Mouse (Mus musculus) cerebellum, postnatal 14 days (tissue): ENCODE data around the gene Tstd2.

Experiments
- DNase-seq, 2 experiments: peaks; one replicate each; pipeline ENCODE4 v3.0.0; 2021; ENCODE audit warnings: mixed read lengths in 2 of 2

The Tstd2 gene

GRCm38 (mm10) chr4:46080261-46080660, 58.2 kb downstream of the Tstd2 start:
- no peak for DNase-seq

DNA sequence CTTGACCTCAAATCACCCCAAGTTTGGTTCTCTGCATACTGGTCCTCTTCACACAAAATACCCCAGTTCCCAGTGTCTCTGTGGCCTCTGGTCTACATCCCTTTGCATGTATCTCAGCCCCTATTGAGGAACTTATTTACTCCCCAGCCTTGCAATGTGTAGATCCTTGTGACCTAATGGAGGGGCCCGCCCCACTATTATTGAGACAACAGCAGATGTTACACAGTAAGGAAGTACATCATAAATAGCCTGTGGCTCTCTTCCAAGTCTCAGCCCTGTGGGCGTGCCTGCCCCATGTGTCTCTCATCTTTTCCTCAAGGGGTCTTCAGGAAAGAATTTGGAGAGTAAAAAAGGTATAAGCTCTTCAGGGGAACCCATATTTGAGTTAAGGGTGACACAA, 61.6 kb downstream of the Tstd2 start:
- DNase-seq, result no peak

GRCm38 (mm10) chr4:46075664-46076063, 62.8 kb downstream of the Tstd2 start:
- no peak for DNase-seq

DNA sequence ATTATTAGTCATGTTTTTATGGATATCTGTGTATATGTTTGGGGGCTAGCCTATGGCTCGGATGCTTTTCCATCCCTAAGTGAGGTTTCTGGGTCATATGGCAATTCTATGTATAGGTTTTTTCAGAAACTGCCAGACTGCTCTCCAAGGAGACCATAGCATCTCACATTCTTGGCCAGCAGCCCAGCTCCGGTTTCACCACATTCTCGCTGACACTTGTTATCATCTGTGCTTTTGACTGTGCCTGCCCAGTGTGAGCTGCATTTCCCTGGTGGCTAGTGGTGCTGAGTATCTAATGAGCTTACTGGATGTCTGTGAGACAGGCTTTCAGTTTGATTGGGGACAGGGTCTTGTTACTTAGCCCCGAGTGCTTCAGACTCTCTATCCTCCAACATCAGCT, 64.8 kb downstream of the Tstd2 start:
- DNase-seq, result peak; percentile 75 to 76

- DNase-seq, result peak; percentile 61 to 74
These were observed 65.9 kb downstream of the Tstd2 start for GRCm38 (mm10) chr4:46072631-46073030.

GRCm38 (mm10) chr4:46069851-46070482, 68.5 kb downstream of the Tstd2 start:
- DNase-seq, result peak; percentile 43 to 55

- DNase-seq, result peak in 1 of 2 experiments; percentile 52
These were observed 69.9 kb downstream of the Tstd2 start for GRCm38 (mm10) chr4:46068573-46068972.

DNA sequence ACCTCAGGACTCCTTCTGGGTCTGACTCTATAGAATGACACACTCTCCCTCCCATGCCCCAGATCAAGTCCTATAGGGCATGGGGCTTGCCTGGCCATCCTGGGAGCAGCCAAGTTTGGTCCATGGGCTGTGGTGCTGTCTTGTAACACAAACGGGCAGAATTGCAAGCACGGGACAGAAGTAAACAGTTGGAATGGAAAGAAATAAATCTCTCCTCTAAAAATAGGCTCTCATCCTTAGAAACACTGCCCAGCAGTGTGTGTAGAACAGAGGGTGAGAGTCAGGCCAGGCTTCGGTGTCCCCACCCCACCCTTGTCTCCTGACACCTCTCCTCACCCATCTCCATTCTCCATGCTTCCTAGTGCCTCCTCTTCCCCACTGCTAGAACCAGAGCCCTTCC, 70.4 kb downstream of the Tstd2 start:
- no peak for DNase-seq

GRCm38 (mm10) chr4:46065695-46066340, 72.7 kb downstream of the Tstd2 start:
- peak in 1 of 2 experiments; percentile 62 for DNase-seq

DNA sequence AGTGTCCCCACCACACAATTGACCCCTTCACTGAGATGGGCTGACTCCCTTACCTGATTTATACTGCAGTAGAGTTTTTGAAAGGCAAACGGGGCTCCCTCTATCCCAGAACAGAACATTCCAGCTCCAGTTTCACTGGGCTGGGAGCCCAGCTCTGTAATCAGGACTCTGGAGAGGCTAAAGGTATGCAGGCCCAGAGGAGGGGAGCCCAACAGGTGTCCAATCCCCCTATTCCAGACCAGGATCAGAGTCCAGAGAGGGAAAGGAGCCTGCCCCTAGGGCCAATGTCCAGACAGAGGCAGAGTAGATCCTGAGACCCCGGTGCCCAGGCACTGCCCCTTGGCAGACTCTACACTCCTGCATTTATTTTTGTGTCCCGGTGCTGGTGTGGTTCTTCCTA, 73.5 kb downstream of the Tstd2 start:
- no peak for DNase-seq
